Mouse (Mus musculus) cerebellum, adult 2 months (tissue): Measurements from ENCODE around the gene Gm28729.

Source experiments
- CTCF ChIP-seq: fragments of 200-500 bp; IDR thresholded peaks from 2 replicates; pipeline ENCODE4 v1.5.1; 2011; ENCODE audit warnings: low read depth, mild to moderate bottlenecking, control low read depth, low read length, moderate library complexity, borderline replicate concordance; ENCODE audit not compliant: insufficient read depth
- POLR2A ChIP-seq: fragments of 200-500 bp; IDR thresholded peaks from 2 replicates; pipeline ENCODE4 v1.6.1; 2011; ENCODE audit warnings: low read length, control low read depth, borderline replicate concordance; ENCODE audit not compliant: insufficient read depth

DNA sequence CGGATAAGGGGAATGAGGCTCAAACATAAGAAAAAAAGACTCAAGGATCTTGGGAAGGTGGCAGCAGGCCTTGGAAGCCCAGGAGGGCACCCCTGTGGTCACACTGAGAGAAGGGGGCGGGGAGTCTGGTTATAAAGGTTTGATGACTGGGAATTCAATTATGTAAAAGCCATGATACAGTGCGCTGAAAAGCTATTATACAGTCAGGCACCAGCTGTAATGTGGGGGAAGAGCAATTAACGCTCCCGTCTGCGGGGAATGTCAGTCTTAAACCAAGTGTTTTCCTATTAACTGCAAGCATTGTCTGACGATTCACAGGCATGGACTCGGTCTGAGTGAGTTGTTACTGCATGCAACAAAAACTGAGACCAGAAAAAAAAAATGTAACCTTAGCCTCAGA is 69.4 kb downstream of the Gm28729 start:
- TF ChIP-seq CTCF = no peak
- TF ChIP-seq POLR2A = no peak
